Mouse (Mus musculus): ENCODE data around the gene Trim8.

The Trim8 gene

GRCm38 (mm10) chr19:46552496-46552895, 51.0 kb downstream of the Trim8 start:
- 83% methylated on average over 4 of the region's 4 CpGs for WGBS

GRCm38 (mm10) chr19:46553541-46553955, 52.0 kb downstream of the Trim8 start:
- 33% methylated on average over 11 of the region's 11 CpGs for WGBS

GRCm38 (mm10) chr19:46558009-46558408, 56.5 kb downstream of the Trim8 start:
- 73% methylated on average over 8 of the region's 8 CpGs for WGBS

GRCm38 (mm10) chr19:46558631-46559030, 57.1 kb downstream of the Trim8 start:
- WGBS, result 84% methylated on average over 12 of the region's 12 CpGs

GRCm38 (mm10) chr19:46562132-46562531, 60.6 kb downstream of the Trim8 start:
- WGBS, result 21% methylated on average over 1 of the region's 1 CpGs

GRCm38 (mm10) chr19:46562581-46563515, 61.3 kb downstream of the Trim8 start:
- 83% methylated on average over 14 of the region's 14 CpGs for WGBS

- 75% methylated on average over 4 of the region's 4 CpGs for WGBS
Measured at GRCm38 (mm10) chr19:46563603-46564002, 62.1 kb downstream of the Trim8 start.

GRCm38 (mm10) chr19:46564043-46564462, 62.6 kb downstream of the Trim8 start:
- 66% methylated on average over 14 of the region's 14 CpGs for WGBS
